Mouse (Mus musculus): ENCODE measurements around the gene Gm17268.

GRCm38 (mm10) chr11:82045471-82045870 is 7.1 kb upstream of the Gm17268 start, which contains the start of gene Ccl7:
- no peak for TF ChIP-seq FLI1 (IDR thresholded peaks at IDR 0.05; ENCODE audit: low read length)
- TF ChIP-seq GATA1 (IDR thresholded peaks at IDR 0.05; ENCODE audit: borderline replicate concordance, low read length), result no peak
